Mouse (Mus musculus) thymus, adult 2 months (tissue): ENCODE measurements around the gene Dpf3.

Source experiments
- CTCF ChIP-seq: fragments of 200-500 bp; IDR thresholded peaks from 2 replicates; pipeline ENCODE4 v1.5.1; 2012; ENCODE audit warnings: mild to moderate bottlenecking, control low read depth, low read length, moderate library complexity, borderline replicate concordance; ENCODE audit not compliant: control insufficient read depth, poor library complexity, insufficient read depth; ENCODE audit errors: extremely low read depth
- POLR2A ChIP-seq: fragments of 200-500 bp; IDR thresholded peaks from 2 replicates; pipeline ENCODE4 v1.6.1; 2012; ENCODE audit warnings: mild to moderate bottlenecking, low read length, control low read depth, moderate library complexity; ENCODE audit not compliant: control insufficient read depth, poor library complexity, insufficient read depth; ENCODE audit errors: extremely low read depth

- TF ChIP-seq POLR2A (no peak), CTCF (no peak)
These were observed 4.1 kb upstream of the Dpf3 start for GRCm38 (mm10) chr12:83491609-83492008.
